Mouse (Mus musculus): Measurements from ENCODE around the gene Gabrb2.

- TF ChIP-seq FLI1 (IDR thresholded peaks at IDR 0.05; ENCODE audit: low read length) (no peak), GATA1 (IDR thresholded peaks at IDR 0.05; ENCODE audit: borderline replicate concordance, low read length) (no peak)
Measured at GRCm38 (mm10) chr11:42571467-42571866, 151.9 kb downstream of the Gabrb2 start.

Measured in megakaryocyte, embryonic 14.5 days (primary cell).